Mouse (Mus musculus) spleen, adult 2 months (tissue): Measurements from ENCODE around the gene Tcte2.

ENCODE experiments used
- CTCF ChIP-seq: fragments of 200-500 bp; IDR thresholded peaks from 2 replicates; pipeline ENCODE4 v1.5.1; 2011; ENCODE audit warnings: mild to moderate bottlenecking, inconsistent platforms; ENCODE audit not compliant: insufficient read depth, insufficient read length, insufficient replicate concordance; ENCODE audit errors: extremely low read depth
- POLR2A ChIP-seq: fragments of 200-500 bp; IDR thresholded peaks from 2 replicates; pipeline ENCODE4 v1.6.1; 2011; ENCODE audit warnings: low read depth, low read length, inconsistent platforms

GRCm38 (mm10) chr17:13739981-13740380, 21.6 kb downstream of the Tcte2 start:
- TF ChIP-seq POLR2A = no peak
- no peak for TF ChIP-seq CTCF
